Mouse (Mus musculus): ENCODE results near the gene Apoc1.
"Not testable (repeated sequence)": the region's sequence is repeated elsewhere in the genome, so short reads cannot be mapped to it uniquely, and the experiment has no call there.

The Apoc1 gene

DNA sequence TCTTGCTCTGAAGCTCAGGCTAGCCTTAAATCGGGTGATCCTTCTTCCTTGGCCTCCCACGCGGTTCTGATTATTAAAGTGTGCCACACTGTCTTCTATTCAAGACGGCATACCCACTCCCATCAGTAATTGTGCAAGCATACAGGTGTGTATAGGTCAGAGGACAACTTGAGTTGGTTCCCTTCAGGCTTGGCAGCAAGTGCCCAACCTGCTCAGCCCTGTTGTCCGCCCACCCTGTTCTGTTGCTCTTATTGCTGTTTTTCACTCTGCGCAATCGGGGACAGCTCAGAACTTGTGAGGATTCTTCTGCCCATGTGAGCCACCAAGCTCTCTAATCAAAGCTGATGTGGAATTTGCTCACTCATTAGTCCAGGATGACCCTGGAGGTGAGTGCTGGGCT, 12.8 kb upstream of the Apoc1 start:
- DNase-seq (ENCODE audit: extremely low read depth, low read depth): no peak

DNA sequence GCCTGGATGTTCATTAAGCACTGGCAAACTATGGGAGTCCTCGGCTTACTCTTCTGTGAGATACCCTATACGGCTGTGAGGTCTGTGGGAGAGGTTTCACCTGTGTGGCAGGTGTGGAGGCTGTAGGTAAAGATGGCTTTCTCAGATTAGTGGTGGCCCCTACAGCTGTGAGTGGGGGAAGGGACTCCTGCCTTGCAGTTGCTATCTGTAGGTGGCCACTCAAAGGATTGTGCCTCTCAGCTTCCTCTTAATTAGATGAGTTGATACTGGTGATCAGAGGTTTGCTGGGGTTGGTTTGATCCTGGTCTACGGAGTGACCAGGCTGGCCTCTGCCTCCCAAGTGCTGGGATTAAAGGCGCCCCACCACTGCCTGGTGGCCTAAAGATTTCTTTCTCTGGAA, 12.0 kb upstream of the Apoc1 start:
- DNase-seq (ENCODE audit: extremely low read depth, low read depth): no peak

DNA sequence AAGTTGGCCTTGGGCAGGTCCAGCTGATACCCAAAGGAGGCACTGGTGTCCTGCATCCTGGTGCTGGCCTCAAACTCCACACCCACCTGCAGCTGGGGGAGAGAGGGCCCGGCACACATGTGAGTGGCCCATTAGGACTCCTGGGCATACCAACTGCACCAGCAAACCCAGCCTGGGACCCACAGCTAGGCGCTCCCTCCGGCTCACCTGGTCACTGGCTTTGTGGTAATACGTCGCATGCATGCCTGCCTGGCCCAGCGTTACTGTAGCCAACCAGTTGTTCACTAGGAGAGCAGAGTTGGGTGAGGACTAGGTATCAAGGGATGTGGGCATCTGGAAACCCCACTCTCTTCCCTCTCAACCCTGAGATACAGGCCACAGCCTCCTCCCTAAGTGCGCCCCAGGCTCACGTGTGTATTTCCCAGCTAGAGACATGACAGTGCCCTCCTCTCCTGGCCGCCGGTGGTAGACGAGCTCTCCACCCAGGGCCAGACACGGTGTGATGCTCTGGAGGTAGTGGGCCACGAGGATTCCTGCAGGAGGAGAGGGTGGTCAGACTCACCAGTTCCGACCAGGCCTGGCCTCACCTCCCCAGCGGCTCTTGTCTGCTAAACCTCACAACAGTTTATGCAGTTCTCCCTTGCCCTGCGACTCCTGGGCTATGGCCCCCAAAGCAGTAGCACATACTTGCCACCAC, 10.5 kb upstream of the Apoc1 start:
- DNase-seq (ENCODE audit: extremely low read depth, low read depth): no peak

GRCm38 (mm10) chr7:19701069-19701761, 8.8 kb upstream of the Apoc1 start:
- DNase-seq (ENCODE audit: extremely low read depth, low read depth): no peak

- DNase-seq (ENCODE audit: extremely low read depth, low read depth): no peak
These were observed 8.0 kb upstream of the Apoc1 start for GRCm38 (mm10) chr7:19700299-19701068.

GRCm38 (mm10) chr7:19699827-19700148, 7.3 kb upstream of the Apoc1 start:
- DNase-seq (ENCODE audit: extremely low read depth, low read depth): no peak

DNA sequence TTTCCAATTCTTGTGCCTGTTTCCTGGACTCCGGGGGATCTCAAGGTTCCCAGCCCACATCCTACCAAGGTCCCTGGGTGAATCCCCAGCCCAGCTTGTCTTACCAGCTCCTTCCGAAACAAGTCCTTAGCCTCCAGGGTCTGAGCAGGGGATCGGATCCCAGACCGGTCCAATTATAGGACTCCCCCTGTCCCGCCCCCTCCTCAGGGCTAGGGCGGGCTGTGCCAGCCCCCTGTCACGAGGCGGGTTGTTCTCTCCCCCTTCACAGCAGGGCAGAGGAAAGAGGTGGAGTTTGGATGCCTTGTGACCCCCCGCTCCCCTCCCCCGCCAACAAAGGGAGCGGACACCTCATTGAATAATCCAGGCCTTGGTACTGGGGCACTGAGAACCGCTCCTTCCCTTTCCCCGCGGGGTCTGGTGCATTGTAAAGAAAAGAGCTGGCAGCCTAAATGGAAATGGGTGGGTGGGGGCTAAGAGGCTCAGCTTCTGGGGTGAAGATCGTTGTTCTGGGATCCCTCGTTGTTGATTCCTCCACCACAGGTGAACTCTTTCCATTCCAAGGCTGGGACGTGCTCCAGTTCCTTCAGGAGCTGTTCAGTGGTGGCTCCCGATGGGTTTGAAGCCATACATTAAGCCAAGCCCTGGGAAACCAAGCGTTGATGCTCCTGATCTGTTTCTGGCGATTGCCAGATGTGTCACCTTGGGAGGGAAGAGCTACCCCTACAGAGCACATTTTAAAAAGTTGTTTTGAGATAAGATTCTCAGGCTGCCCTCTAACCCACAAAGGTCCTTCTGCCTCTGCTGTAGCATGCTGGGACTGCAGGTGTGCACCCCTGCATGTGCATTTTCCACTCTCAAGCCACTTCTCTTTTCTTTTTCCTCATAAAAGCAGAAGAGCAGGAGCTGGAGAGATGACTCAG, 6.7 kb upstream of the Apoc1 start, which contains the start of gene Apoe:
TSS of gene Apoe (minus strand) at position 282 of the 920 bp plus-strand sequence.
- peak; percentile 26 for DNase-seq (ENCODE audit: extremely low read depth, low read depth)

DNA sequence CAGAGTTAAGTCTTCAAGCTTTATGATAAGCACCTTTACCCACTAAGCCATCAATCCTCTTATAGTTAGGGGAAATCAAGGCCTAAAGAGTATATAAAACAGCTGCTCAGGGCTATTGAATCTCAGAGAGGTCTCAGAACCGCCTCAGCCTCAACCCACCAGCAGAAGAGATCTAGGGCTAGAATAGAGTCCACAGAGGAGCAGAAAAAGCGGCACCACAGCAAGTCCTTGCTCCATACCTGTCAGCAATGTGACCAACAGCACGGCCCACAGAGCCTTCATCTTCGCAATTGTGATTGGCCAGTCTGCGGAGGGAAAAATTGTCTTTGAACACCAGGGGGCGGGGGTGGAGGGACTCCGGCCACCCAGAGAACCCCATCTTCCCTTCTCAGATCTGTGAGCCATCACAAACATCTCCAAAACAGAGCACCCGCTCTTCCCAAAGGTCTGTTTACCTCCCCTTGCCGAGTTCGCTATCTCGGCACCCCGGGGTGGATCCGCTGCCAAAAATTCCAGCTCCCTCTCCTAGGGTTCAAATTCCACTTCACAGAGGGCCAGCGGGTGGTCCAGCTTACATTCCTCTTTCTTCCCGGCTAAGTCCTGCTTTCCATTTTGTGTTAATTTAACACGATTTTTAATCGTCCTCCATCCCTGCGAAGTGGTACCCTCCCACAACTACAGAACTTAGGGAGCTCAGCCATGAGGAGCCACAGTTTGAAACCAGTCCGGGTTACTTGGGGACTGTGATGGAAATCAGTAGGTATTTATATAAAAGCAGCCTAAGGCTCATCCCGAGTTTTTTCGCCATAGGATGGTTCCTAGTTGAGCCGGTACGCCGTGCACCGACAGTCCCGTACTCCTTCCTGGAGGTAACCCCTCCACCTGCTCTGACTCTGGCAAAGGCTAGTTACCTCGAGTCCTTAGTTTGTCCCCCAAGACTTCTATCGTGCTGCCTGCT, 5.8 kb upstream of the Apoc1 start:
- no peak for DNase-seq (ENCODE audit: extremely low read depth, low read depth)

- DNase-seq (ENCODE audit: extremely low read depth, low read depth): no peak
These were observed 3.9 kb upstream of the Apoc1 start for GRCm38 (mm10) chr7:19696336-19696873.

GRCm38 (mm10) chr7:19695881-19696280, 3.4 kb upstream of the Apoc1 start:
- DNase-seq (ENCODE audit: extremely low read depth, low read depth): no peak

- DNase-seq (ENCODE audit: extremely low read depth, low read depth): peak; percentile 69
These were observed 2.7 kb upstream of the Apoc1 start for GRCm38 (mm10) chr7:19695213-19695594.

- no peak for DNase-seq (ENCODE audit: extremely low read depth, low read depth)
These were observed 2.1 kb upstream of the Apoc1 start for GRCm38 (mm10) chr7:19694336-19695212.

DNA sequence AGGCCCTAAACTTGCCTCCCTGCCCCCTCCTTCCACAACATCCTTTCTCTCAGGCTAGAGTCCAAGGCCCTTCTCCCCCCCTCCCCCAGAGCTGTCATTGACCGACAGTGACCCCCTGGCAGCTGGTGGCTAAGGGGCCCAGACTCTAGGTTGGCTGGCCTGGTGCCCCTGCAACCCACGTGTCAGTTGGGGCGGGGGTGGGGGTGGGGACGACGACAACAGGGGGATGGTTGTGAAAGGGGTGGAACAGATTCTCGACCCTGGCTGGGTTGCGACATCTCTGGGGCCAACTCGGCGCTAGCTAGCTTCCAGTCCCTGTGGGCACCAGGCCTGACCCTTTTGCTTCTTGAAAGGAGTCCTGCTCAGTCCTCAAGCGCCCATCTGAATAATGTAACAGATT, 961 bp upstream of the Apoc1 start:
- no peak for DNase-seq (ENCODE audit: extremely low read depth, low read depth)

DNA sequence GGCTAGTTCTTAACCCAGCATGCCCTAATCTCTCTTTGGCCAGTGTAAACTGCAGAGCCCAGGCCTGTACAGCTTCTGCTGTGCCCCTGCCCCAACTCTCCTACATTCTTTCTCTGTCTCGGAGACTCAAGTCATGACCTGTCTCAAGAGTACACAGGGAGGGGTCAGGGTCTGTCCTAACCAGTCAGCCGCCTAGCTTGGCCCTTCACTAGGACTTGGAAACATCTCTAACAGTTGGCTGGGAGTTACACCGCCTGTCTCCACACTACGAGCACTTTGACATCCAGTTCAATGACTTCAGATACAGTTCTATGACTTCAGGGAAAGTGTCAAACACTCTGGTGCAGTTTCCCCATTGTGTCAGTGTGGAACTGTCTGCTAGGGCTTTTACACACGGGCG, 1.0 kb downstream of the Apoc1 start:
- DNase-seq (ENCODE audit: extremely low read depth, low read depth): no peak

GRCm38 (mm10) chr7:19690845-19691244, 1.6 kb downstream of the Apoc1 start:
- DNase-seq (ENCODE audit: extremely low read depth, low read depth): no peak

GRCm38 (mm10) chr7:19688611-19689010, 3.8 kb downstream of the Apoc1 start:
- no peak for DNase-seq (ENCODE audit: extremely low read depth, low read depth)

- no peak for DNase-seq (ENCODE audit: extremely low read depth, low read depth)
These were observed 4.4 kb downstream of the Apoc1 start for GRCm38 (mm10) chr7:19688101-19688500.

- not testable (repeated sequence) for DNase-seq (ENCODE audit: extremely low read depth, low read depth)
These were observed 5.4 kb downstream of the Apoc1 start for GRCm38 (mm10) chr7:19686927-19687583.
